26 mouse cellular contexts compared by ENCODE assay signal in genomic region chr9:103813791-103814190, GRCm38 (mm10). TPM values are rescaled to one million over a fixed set of nuclear protein-coding genes. Genes with fewer than 3 reads are reported as not detected.
DNase-seq lines count a peak whose midpoint lies in the region; ATAC-seq and TF ChIP-seq lines count a peak whose summit lies in the region.
"Had no signal": no experiment of that assay in that cellular context is flagged by ENCODE, and none has a peak within 500 bp of the region (broad histone marks: within the 10 kb centered on the region; RNA-seq: fewer than 3 reads in every experiment).

No protein-coding gene starts in this region.

- H3K4me2 ChIP-seq in CH12.LX (ENCODE audit: insufficient read depth, low read depth, poor library complexity, severe bottlenecking), result no peak overlapping the region
- no peak overlapping the region for H3K4me2 ChIP-seq in hindbrain, postnatal 0 days (ENCODE audit: low read depth, low read length)
- H3K4me2 ChIP-seq: embryonic facial prominence, embryonic 12.5 days; embryonic facial prominence, embryonic 15.5 days; forebrain, embryonic 12.5 days; forebrain, embryonic 15.5 days; heart, embryonic 11.5 days; hindbrain, embryonic 12.5 days; hindbrain, embryonic 15.5 days; intestine, embryonic 15.5 days had no signal

- ATAC-seq in erythroid progenitor cell, adult 5-6 weeks (replicated peaks; ENCODE audit: low FRiP score, poor library complexity, severe bottlenecking), result no peak
- no peak for ATAC-seq in hindbrain, postnatal 0 days
- ATAC-seq: CD4-positive, CD25-positive, alpha-beta regulatory T cell, adult 4 months; forebrain, embryonic 15.5 days; intestine, embryonic 15.5 days had no signal

- no peaks in the 10 kb centered on the region for H3K36me3 ChIP-seq in CH12.LX (replicated peaks in 1 of 2; ENCODE audit: control insufficient read depth in 1 of 2, insufficient read depth in 1 of 2, low read length in 1 of 2)
- no peaks in the 10 kb centered on the region for H3K36me3 ChIP-seq in hindbrain, postnatal 0 days (ENCODE audit: insufficient read depth, low read length)
- H3K36me3 ChIP-seq: embryonic facial prominence, embryonic 12.5 days; embryonic facial prominence, embryonic 15.5 days; forebrain, embryonic 12.5 days; forebrain, embryonic 15.5 days; G1E; hindbrain, embryonic 12.5 days; hindbrain, embryonic 15.5 days; intestine, embryonic 15.5 days had no signal

- 79% methylated on average over 9 of the region's 9 CpGs for WGBS in hindbrain, postnatal 0 days

- TF ChIP-seq EP300 in CH12.LX (IDR thresholded peaks at IDR 0.05; ENCODE audit: low read length), result no peak

- in situ Hi-C loops in CH12.LX (cut with MboI; ENCODE audit: low pct_ligation_motif_present, low pct_unique_long_range_greater_than_20kb, low sequenced_read_pairs), result no loop called here

- no peak for TF ChIP-seq CTCF in CH12.LX (conservative IDR thresholded peaks at IDR 0.05 in 1 of 2, IDR thresholded peaks at IDR 0.05 in 1 of 2; ENCODE audit: low read depth in 2 of 2, low read length in 2 of 2)
- TF ChIP-seq CTCF in hindbrain, postnatal 0 days (IDR thresholded peaks at IDR 0.05; ENCODE audit: low read depth), result no peak

- TF ChIP-seq POLR2A in CH12.LX (IDR thresholded peaks at IDR 0.05; ENCODE audit: low read depth, low read length), result no peak

- dilution Hi-C loops in CH12.LX (cut with MboI; ENCODE audit: extremely low pct_ligation_motif_present, extremely low pct_unique_long_range_greater_than_20kb, low sequenced_read_pairs), result no loop called here

- peaks cover 16% of the 10 kb centered on the region for H3K27me3 ChIP-seq in CH12.LX (replicated peaks)
- H3K27me3 ChIP-seq in hindbrain, postnatal 0 days (ENCODE audit: insufficient read depth, low read length), result no peaks in the 10 kb centered on the region
- H3K27me3 ChIP-seq: embryonic facial prominence, embryonic 12.5 days; embryonic facial prominence, embryonic 15.5 days; forebrain, embryonic 12.5 days; forebrain, embryonic 15.5 days; hindbrain, embryonic 12.5 days; hindbrain, embryonic 15.5 days; intestine, embryonic 15.5 days had no signal

- TF ChIP-seq RAD21 in CH12.LX (IDR thresholded peaks at IDR 0.05; ENCODE audit: low read depth, low read length), result no peak

- no peak overlapping the region for H3K9ac ChIP-seq in CH12.LX (ENCODE audit: insufficient read depth, low read depth)
- no peak overlapping the region for H3K9ac ChIP-seq in hindbrain, postnatal 0 days (replicated peaks; ENCODE audit: low read length)
- H3K9ac ChIP-seq: embryonic facial prominence, embryonic 12.5 days; embryonic facial prominence, embryonic 15.5 days; forebrain, embryonic 12.5 days; forebrain, embryonic 15.5 days; hindbrain, embryonic 12.5 days; hindbrain, embryonic 15.5 days; intestine, embryonic 15.5 days had no signal

- peaks cover 3% of the 10 kb centered on the region for H3K9me3 ChIP-seq in CH12.LX (replicated peaks; ENCODE audit: low read length)
- H3K9me3 ChIP-seq in hindbrain, postnatal 0 days (ENCODE audit: low read length), result no peaks in the 10 kb centered on the region
- H3K9me3 ChIP-seq: embryonic facial prominence, embryonic 15.5 days; forebrain, embryonic 15.5 days; hindbrain, embryonic 15.5 days; intestine, embryonic 15.5 days had no signal

- DNase-seq in A20 (ENCODE audit: low read depth, low spot score), result peak; percentile 32
- peak; percentile 21 for DNase-seq in CH12.LX (ENCODE audit: extremely low read depth)
- peak; percentile 59 for DNase-seq in R1 (ENCODE audit: low read depth, low spot score)
- DNase-seq in layer of hippocampus, adult 18-20 months (ENCODE audit: low spot score in 2 of 2), result no peak
- no peak for DNase-seq in hindbrain, postnatal 0 days (ENCODE audit: low spot score)
- DNase-seq: adrenal gland, postnatal 10 days; adrenal gland, postnatal 36 days; cerebellum, adult 18-20 months; cerebellum, adult 9-10 months; cerebellum, postnatal 14 days; gastrocnemius, postnatal 10 days; gastrocnemius, postnatal 36 days; kidney, adult 11 months had no signal

- H3K27ac ChIP-seq in CH12.LX (ENCODE audit: insufficient read depth, low read depth), result no peak overlapping the region
- H3K27ac ChIP-seq in hindbrain, postnatal 0 days, result no peak overlapping the region
- H3K27ac ChIP-seq: embryonic facial prominence, embryonic 12.5 days; embryonic facial prominence, embryonic 15.5 days; forebrain, embryonic 12.5 days; forebrain, embryonic 15.5 days; hindbrain, embryonic 12.5 days; hindbrain, embryonic 15.5 days; intestine, embryonic 15.5 days had no signal

- H3K79me2 ChIP-seq in CH12.LX (replicated peaks; ENCODE audit: control insufficient read depth, extremely low read depth, insufficient read depth, poor library complexity, severe bottlenecking), result no peaks in the 10 kb centered on the region

- no peak overlapping the region for H3K4me3 ChIP-seq in CH12.LX (replicated peaks in 1 of 3; ENCODE audit: low read depth in 2 of 3, low read length in 2 of 3, poor library complexity in 1 of 3)
- H3K4me3 ChIP-seq in hindbrain, postnatal 0 days (ENCODE audit: low read length), result no peak overlapping the region
- H3K4me3 ChIP-seq: embryonic facial prominence, embryonic 12.5 days; embryonic facial prominence, embryonic 15.5 days; forebrain, embryonic 12.5 days; forebrain, embryonic 15.5 days; hindbrain, embryonic 12.5 days; hindbrain, embryonic 15.5 days; intestine, embryonic 15.5 days had no signal

- H3K4me1 ChIP-seq in CH12.LX (ENCODE audit: control insufficient read depth in 1 of 2, insufficient read depth in 2 of 2), result no peaks in the 10 kb centered on the region
- no peaks in the 10 kb centered on the region for H3K4me1 ChIP-seq in hindbrain, postnatal 0 days (ENCODE audit: insufficient read depth, low read length)
- H3K4me1 ChIP-seq: embryonic facial prominence, embryonic 12.5 days; embryonic facial prominence, embryonic 15.5 days; forebrain, embryonic 12.5 days; forebrain, embryonic 15.5 days; hindbrain, embryonic 12.5 days; hindbrain, embryonic 15.5 days; intestine, embryonic 15.5 days had no signal

TF ChIP-seq in CH12.LX, 34 proteins besides CTCF, POLR2A, EP300 and RAD21:
- no peak for TF ChIP-seq ETS1 (conservative IDR thresholded peaks at IDR 0.05; ENCODE audit: low read depth, low read length)
- no peak for TF ChIP-seq POLR2AphosphoS2 (IDR thresholded peaks at IDR 0.05; ENCODE audit: low read depth, low read length)
- no peak for TF ChIP-seq ZKSCAN1 (IDR thresholded peaks at IDR 0.05; ENCODE audit: borderline replicate concordance, low read depth, low read length)
- no peak for TF ChIP-seq MAZ (IDR thresholded peaks at IDR 0.05; ENCODE audit: low read depth, low read length)
- no peak for TF ChIP-seq NRF1 (IDR thresholded peaks at IDR 0.05; ENCODE audit: low read depth, low read length)
- TF ChIP-seq JUND (conservative IDR thresholded peaks at IDR 0.05; ENCODE audit: low read depth, low read length), result no peak
- no peak for TF ChIP-seq MEF2A (IDR thresholded peaks at IDR 0.05; ENCODE audit: borderline replicate concordance, low read depth, low read length)
- no peak for TF ChIP-seq CHD1 (IDR thresholded peaks at IDR 0.05; ENCODE audit: low read depth, low read length)
- no peak for TF ChIP-seq USF1 (IDR thresholded peaks at IDR 0.05; ENCODE audit: low read depth, low read length)
- no peak for TF ChIP-seq IRF4 (IDR thresholded peaks at IDR 0.05; ENCODE audit: low read depth, low read length)
- no peak for TF ChIP-seq ZC3H11A (IDR thresholded peaks at IDR 0.05; ENCODE audit: low read depth, low read length)
- no peak for TF ChIP-seq RCOR1 (conservative IDR thresholded peaks at IDR 0.05; ENCODE audit: low read depth, low read length)
- no peak for TF ChIP-seq PAX5 (IDR thresholded peaks at IDR 0.05; ENCODE audit: low read length)
- TF ChIP-seq UBTF (IDR thresholded peaks at IDR 0.05; ENCODE audit: low read depth, low read length), result no peak

RNA-seq across cellular contexts. Expression of gene Tmem108, which starts 52.2 kb away (rescaled TPM):
- total RNA-seq in CH12.LX (2012; rRNA removed) (0.04 TPM in 2 replicates), CH12.LX (2014; rRNA removed) (0.12 and 0.13 TPM in 2 replicates)
- polyA plus RNA-seq in CH12.LX (2012; ENCODE audit: insufficient read length, low read depth), result 0.07 and 0.10 TPM in 2 replicates
- total RNA-seq in layer of hippocampus, adult 18-20 months (2021), result 10 to 100 TPM; 32.1 to 35.4 TPM
- total RNA-seq in erythroid progenitor cell, adult 5-6 weeks (2015; ENCODE audit: low replicate concordance), result 2.9 TPM in 1 of 2 replicates, not detected in the other
- total RNA-seq in erythroid progenitor cell, adult 5-6 weeks (2017; ENCODE audit: low replicate concordance), result 2.4 TPM in 1 of 2 replicates, not detected in the other
- total RNA-seq in hindbrain, postnatal 0 days (2014; rRNA removed), result 21.5 and 23.3 TPM in 2 replicates
- polyA plus RNA-seq in hindbrain, postnatal 0 days (2015; fragmentation: Nextera tagmentation; extraction: Ambion mirVana), result 23.8 and 24.4 TPM in 2 replicates
- total RNA-seq: gastrocnemius, adult 18-20 months; gastrocnemius, postnatal 36 days; hematopoietic stem cell, adult 5-6 weeks had no signal
- polyA plus RNA-seq: G1E had no signal

Comparison
In these comparisons a context has a peak if more than half of its experiments do, and no peak if none do; other contexts are left out.
1. DNase-seq: peak in A20 (single experiment), CH12.LX (single experiment) and R1 (single experiment); none in layer of hippocampus, adult 18-20 months (0 of 2) and hindbrain, postnatal 0 days (single experiment).